Mouse (Mus musculus) cerebellum, adult 18-20 months (tissue): ENCODE measurements around the gene Smarcd1.
"Not testable (repeated sequence)": the region's sequence is repeated elsewhere in the genome, so short reads cannot be mapped to it uniquely, and the experiment has no call there.

ENCODE experiments used
- DNase-seq, 2 experiments: peaks; one replicate each; pipeline ENCODE4 v3.0.0; 2021

Smarcd1 gene

DNA sequence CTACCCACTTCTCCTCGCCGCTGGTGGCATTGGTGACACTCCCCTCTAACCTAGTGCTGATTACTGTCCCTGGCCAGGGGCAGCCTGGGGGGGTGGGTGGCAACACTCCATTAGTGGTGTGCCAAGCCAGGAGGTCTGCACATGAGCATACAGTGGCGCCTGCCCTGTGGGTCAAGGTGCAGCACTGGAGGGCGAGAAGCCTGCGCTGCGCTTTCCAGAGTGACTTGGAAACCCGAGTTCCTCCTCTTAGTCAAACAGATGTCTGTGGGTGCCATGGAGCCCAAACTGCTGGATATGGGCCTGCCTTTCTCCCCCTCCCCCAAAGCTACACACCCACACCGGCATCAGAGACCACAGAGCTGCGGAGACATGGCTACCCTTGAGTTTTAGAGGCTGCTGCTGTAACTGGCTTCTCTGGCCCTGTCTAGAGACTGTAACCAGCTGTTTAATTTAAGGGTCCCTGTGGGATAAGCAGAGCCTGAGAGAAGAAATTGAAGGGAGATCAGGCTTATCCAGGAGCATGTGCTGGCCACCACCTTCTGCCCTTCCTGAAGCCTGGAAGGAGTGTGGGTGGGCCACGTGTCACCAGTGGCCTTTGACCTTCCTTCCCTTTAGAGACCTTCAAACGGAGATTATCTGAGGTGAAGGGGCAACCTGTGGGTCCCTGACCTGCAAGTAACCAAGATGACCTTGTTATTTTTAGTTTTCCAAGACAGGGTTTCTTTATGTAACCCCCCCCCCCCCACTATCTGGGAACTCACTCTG is 14.2 kb downstream of the Smarcd1 start:
- no peak for DNase-seq

DNA sequence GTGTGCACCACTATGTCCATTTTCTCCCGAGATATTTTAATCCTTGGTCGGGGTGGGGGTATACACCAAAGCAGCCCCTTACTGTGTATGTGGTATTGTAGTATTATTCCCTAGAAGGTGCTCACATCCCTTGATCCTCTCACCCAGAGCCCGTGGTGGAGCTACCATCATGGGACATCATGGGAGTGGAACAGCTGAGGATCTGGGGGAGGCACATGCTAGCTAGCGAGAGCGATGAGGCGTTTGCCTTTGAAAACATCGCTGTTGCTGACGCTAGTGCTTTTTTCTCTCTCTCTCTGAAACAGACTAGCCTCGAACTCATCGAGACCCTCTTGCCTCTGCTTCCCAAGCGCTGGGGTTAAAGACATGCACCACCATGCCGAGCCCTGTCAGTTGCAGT is 14.9 kb downstream of the Smarcd1 start:
- DNase-seq, result no peak

- peak; percentile 87 to 90 for DNase-seq
Observed at GRCm38 (mm10) chr15:99717386-99718334, 15.7 kb downstream of the Smarcd1 start, which contains the start of gene Gpd1. Gpd1 (plus strand) TSS chr15:99717515.

DNA sequence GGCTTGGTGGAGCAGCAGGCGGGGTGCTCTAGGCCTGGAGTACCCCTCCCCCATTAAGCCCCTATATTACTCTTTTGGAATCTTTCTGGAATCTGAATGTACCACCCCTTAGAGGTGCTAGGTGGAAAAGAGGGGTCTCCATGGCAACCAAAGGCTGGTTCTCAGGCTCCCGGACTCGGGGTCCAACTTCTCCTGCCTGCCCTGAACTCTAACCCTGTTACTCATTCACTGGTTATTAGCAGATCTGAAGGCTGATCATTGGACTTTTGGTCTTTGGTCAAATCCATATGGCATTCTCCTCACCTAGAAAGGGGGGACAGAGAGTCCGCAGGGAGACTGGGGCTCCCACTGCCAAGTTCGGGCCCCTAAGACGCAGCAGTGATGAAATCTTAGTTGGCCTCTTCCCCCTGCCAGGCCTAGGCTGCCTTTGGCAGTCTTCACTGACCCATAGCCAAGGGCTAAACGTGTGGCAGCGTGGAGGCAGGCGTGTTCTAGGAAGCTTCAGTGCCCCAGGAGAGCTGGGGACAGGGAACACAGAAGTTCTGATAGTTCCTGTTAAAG is 16.6 kb downstream of the Smarcd1 start:
- peak; percentile 64 to 65 for DNase-seq

DNA sequence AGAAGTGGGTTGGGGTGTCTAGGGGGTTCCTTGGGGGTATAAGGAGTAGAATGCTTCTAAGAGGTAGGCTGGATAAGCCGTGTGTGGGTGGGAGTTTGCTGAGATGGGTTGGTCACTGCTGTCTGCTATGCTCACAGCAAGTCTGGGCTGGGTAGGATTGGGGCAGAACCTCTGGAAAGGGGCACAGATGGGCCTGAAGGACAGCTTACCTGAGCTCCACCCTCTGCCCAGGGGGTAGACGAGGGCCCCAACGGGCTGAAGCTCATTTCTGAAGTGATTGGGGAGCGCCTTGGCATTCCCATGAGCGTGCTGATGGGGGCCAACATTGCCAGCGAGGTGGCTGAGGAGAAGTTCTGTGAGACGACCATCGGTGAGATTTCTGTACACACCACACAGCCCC is 17.9 kb downstream of the Smarcd1 start:
- DNase-seq, result no peak

- DNase-seq, result no peak
Observed at GRCm38 (mm10) chr15:99721921-99722743, 20.2 kb downstream of the Smarcd1 start.

DNA sequence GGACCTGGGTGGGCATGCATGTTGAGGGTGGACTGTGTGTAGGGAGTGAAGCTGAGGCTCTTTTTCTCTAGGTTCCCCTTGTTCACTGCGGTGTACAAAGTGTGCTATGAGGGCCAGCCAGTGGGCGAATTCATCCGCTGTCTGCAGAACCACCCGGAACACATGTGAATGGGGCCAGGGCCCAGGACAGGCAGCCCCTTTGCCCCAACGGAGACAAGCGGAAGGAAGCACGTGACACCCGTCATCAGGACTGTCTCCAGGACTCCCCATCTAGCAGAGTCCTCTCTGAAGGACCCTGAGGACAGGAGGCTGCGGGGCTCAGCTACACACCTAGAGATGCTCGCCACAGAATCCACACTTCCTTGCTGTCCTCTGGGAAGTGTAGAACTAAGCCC is 21.2 kb downstream of the Smarcd1 start:
- no peak for DNase-seq

GRCm38 (mm10) chr15:99723515-99724291 is 21.8 kb downstream of the Smarcd1 start:
- DNase-seq, result peak in 1 of 2 experiments; percentile 55

- peak; percentile 64 to 71 for DNase-seq
Observed at GRCm38 (mm10) chr15:99724292-99725021, 22.5 kb downstream of the Smarcd1 start.

DNA sequence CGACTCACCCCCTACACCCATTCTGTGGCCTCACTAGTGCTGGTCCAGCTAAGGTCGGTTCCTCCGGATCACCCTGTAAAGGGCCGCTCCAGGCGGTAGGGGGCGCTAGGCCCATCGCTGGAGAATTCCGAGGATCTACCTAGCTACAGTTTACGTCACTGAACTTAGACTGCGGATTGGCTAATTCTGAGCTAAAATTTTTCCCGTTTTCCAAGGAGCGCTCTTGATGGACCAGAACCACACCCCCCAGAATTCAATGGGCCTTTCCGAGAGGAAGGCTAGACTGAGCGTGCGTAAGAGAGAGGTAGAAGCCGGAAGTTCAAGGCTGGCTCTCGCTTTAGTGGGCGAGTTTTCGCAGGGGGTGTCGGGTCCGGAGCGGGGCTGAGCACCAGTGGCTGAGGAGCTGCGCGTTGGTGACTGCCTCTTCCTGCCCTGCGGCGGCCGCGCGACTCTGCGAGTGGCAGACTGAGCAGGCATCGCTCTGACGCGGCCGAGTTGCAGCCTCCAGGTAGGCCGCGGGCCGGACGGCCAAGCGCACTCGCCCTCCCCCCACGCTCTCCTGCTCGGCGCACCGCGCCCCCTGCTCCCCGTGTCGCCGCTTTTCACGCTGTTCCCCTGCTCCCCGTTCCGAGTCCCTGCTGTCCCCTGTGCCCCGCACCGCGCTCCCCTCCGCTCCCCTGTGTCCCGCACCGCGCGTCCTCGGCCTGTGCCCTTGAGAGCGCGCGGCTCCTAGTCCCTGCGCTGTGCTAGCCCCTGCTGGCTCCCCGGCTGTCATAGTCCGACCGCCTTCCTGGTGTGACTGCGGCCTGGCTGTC is 23.6 kb downstream of the Smarcd1 start, which contains the start of gene Cox14:
Cox14 (plus strand) TSS at position 278 of the 815 bp plus-strand sequence.
- DNase-seq, result peak; percentile 96 to 97

DNA sequence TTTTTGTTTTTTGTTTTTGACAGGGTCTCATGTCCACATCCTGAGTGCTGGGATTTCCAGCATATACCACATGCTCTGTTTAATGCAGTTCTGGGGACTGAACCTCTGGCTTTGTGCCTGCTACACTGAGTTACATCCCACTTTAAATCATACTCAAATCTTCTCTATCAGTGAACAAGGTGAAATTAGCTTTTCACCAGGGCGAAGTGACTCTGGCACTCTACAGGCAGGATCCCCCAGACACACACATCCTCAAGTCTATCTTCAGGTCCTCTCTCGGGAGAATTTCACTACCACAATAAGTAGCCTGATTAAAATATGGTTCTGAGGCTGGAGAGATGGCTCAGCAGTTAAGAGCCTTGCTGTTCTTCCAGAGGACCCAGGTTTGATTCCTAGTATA is 24.6 kb downstream of the Smarcd1 start:
- no peak for DNase-seq

- not testable (repeated sequence) for DNase-seq
Observed at GRCm38 (mm10) chr15:99727039-99727438, 25.1 kb downstream of the Smarcd1 start.

GRCm38 (mm10) chr15:99727525-99727924 is 25.6 kb downstream of the Smarcd1 start:
- DNase-seq, result no peak

DNA sequence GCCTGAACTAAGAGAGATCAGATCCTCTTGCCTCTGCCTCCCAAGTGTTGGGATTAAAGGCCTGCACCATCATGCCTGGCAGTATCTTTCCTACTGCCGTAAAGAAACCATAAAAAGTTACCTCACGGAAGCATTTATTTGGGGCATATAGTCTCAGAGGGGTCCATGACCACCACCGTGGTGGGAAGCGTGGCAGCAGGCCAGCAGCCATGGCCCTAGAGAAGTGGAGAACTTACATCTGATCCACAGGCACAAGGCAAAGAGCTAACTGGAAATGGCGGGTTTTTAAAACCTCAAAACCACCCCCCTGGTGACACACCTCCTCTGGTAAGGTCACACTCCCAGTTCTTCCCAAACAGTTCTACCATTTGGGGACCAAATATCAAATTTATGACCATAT is 26.3 kb downstream of the Smarcd1 start:
- DNase-seq, result no peak

GRCm38 (mm10) chr15:99729056-99729783 is 27.3 kb downstream of the Smarcd1 start:
- no peak for DNase-seq

DNA sequence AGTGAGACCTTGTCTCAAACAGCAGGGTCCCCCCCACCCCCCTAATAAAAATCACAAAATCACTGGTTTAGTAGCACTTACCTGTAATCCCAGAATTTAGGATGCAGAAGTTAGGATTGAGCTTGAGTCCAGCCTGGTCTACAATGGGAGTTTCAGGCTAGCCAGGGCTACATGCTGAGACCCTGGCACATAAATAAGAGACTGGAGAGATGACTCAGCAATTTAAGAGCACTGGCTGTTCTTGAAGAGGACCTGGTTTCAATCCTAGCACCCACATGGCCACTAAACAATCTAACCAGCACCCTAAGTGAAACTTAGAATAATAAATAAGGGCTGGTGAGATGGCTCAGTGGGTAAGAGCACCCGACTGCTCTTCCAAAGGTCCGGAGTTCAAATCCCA is 29.2 kb downstream of the Smarcd1 start:
- DNase-seq, result no peak

DNA sequence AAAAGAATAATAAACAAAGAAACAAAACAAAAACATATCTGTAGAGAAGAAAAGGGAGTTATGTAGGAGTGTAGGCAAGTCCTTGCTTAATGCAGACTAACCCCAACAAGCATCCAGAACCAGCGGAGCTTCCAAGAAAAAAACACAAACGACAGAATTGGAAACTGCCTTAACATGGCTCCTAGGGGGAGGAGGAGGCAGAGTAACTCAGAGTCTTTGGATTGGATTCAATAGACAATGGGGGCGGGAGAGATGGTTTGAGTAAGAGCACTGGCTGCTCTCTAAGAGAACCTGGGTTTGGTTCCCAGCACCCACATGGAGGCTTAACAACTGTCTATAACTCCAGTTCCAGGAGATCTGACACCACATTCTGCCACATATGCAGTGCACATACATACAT is 29.7 kb downstream of the Smarcd1 start:
- DNase-seq, result no peak

DNA sequence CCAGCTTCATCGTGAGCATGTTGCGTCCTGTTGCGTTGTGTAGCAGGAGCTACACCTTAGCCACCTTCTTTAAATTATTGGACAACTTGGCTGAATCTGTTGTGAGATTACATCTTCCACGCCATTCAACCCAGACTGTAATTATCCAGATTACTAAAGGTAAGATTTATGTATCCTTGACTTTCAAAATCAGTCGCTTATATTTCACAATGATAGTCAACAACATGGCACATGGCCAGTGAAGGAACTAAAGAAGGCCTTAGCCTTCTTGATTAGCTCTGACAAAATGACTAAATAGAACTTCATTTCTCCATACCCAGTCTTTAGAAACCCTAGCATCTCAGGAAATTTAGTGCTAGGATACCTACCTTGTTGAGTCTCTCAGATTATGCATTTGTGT is 31.3 kb downstream of the Smarcd1 start:
- no peak for DNase-seq

- peak; percentile 99 to 100 for DNase-seq
Observed at GRCm38 (mm10) chr15:99735631-99736030, 33.7 kb downstream of the Smarcd1 start.
